ENCODE assay signal across 8 mouse cellular contexts in genomic region chr15:95791141-95791791, GRCm38 (mm10). TPM values are rescaled to one million over a fixed set of nuclear protein-coding genes. Genes with fewer than 3 reads are reported as not detected.
DNase-seq lines count a peak whose midpoint lies in the region; ATAC-seq and TF ChIP-seq lines count a peak whose summit lies in the region.

No protein-coding gene starts in this region.

- peak; percentile 7; the same call in 1 of the 2 replicates for ATAC-seq in limb, embryonic 14.5 days (ENCODE audit: low FRiP score, low read depth)
- peak; percentile 31; the same call in 1 of the 2 replicates for ATAC-seq in midbrain, postnatal 0 days (ENCODE audit: low FRiP score)

- no peaks in the 10 kb centered on the region for H3K36me3 ChIP-seq in kidney, adult 2 months (ENCODE audit: control insufficient read depth, insufficient read depth, low read length)
- peaks cover 4% of the 10 kb centered on the region for H3K36me3 ChIP-seq in heart, adult 2 months (ENCODE audit: control insufficient read depth, insufficient read depth, low read length)
- H3K36me3 ChIP-seq in limb, embryonic 14.5 days (ENCODE audit: control insufficient read depth, insufficient read depth, low read length): no peaks in the 10 kb centered on the region
- H3K36me3 ChIP-seq in midbrain, postnatal 0 days (ENCODE audit: insufficient read depth, low read length): no peaks in the 10 kb centered on the region

- peak overlapping the region; percentile 74 for H3K4me2 ChIP-seq in limb, embryonic 14.5 days (replicated peaks; ENCODE audit: low read depth, low read length, severe bottlenecking)
- H3K4me2 ChIP-seq in midbrain, postnatal 0 days (ENCODE audit: low read depth, low read length, poor library complexity, severe bottlenecking): peak overlapping the region; percentile 83

- peaks cover 9% of the 10 kb centered on the region for H3K4me1 ChIP-seq in kidney, adult 2 months (ENCODE audit: control insufficient read depth, insufficient read depth, low read length)
- H3K4me1 ChIP-seq in bone marrow, adult 2 months (ENCODE audit: control insufficient read depth, insufficient read depth, low read length): peaks cover 5% of the 10 kb centered on the region
- H3K4me1 ChIP-seq in heart, adult 2 months (ENCODE audit: control insufficient read depth, insufficient read depth, low read length): peaks cover 5% of the 10 kb centered on the region
- H3K4me1 ChIP-seq in limb, embryonic 14.5 days (ENCODE audit: control insufficient read depth, insufficient read depth, low read length): peaks cover 22% of the 10 kb centered on the region; the same call in 1 of the 2 replicates
- no peaks in the 10 kb centered on the region; the same call in 1 of the 2 replicates for H3K4me1 ChIP-seq in midbrain, postnatal 0 days (ENCODE audit: insufficient read depth, low read length)

- peak overlapping the region; percentile 70 for H3K9ac ChIP-seq in heart, adult 2 months (ENCODE audit: low read depth, low read length)
- H3K9ac ChIP-seq in limb, embryonic 14.5 days (ENCODE audit: low read depth, low read length, severe bottlenecking): peak overlapping the region; percentile 78
- peak overlapping the region; percentile 74 for H3K9ac ChIP-seq in midbrain, postnatal 0 days (replicated peaks; ENCODE audit: low read length, poor library complexity, severe bottlenecking)

- peak overlapping the region; percentile 74 for H3K4me3 ChIP-seq in kidney, adult 2 months (ENCODE audit: insufficient read depth, low read depth, low read length)
- H3K4me3 ChIP-seq in bone marrow, adult 2 months (replicated peaks; ENCODE audit: control insufficient read depth, low read depth, low read length): peak overlapping the region; percentile 75
- peak overlapping the region; percentile 98 for H3K4me3 ChIP-seq in heart, adult 2 months
- peak overlapping the region; percentile 90 for H3K4me3 ChIP-seq in limb, embryonic 14.5 days (replicated peaks; ENCODE audit: low read length)
- H3K4me3 ChIP-seq in midbrain, postnatal 0 days (ENCODE audit: low read depth, low read length): peak overlapping the region; percentile 89

- WGBS in kidney, adult 2 months: 2% methylated on average over 32 of the region's 32 CpGs
- 3% methylated on average over 32 of the region's 32 CpGs for WGBS in bone marrow, adult 2 months
- whole genome bisulfite sequencing in heart, adult 2 months: 4% methylated on average over 32 of the region's 32 CpGs
- WGBS in limb, embryonic 14.5 days: 3% methylated on average over 31 of the region's 32 CpGs
- 2% methylated on average over 30 of the region's 32 CpGs for WGBS in midbrain, postnatal 0 days

- H3K27ac ChIP-seq in kidney, adult 2 months (ENCODE audit: insufficient read depth, low read depth, low read length): peak overlapping the region; percentile 48
- peak overlapping the region; percentile 48 for H3K27ac ChIP-seq in bone marrow, adult 2 months (ENCODE audit: control insufficient read depth, insufficient read depth, low read depth, low read length, poor library complexity)
- H3K27ac ChIP-seq in heart, adult 2 months: peak overlapping the region; percentile 96
- H3K27ac ChIP-seq in limb, embryonic 14.5 days (replicated peaks; ENCODE audit: low read depth, low read length): peak overlapping the region; percentile 80
- H3K27ac ChIP-seq in midbrain, postnatal 0 days (ENCODE audit: low read depth, low read length): peak overlapping the region; percentile 82

- no peaks in the 10 kb centered on the region for H3K27me3 ChIP-seq in kidney, adult 2 months (replicated peaks; ENCODE audit: control insufficient read depth, insufficient read depth, low read length)
- H3K27me3 ChIP-seq in heart, adult 2 months (ENCODE audit: control insufficient read depth, insufficient read depth, low read length): no peaks in the 10 kb centered on the region
- H3K27me3 ChIP-seq in limb, embryonic 14.5 days (ENCODE audit: control insufficient read depth, insufficient read depth, low read length): no peaks in the 10 kb centered on the region
- no peaks in the 10 kb centered on the region for H3K27me3 ChIP-seq in midbrain, postnatal 0 days (ENCODE audit: insufficient read depth, low read length)

- TF ChIP-seq POLR2A in kidney, adult 2 months (IDR thresholded peaks at IDR 0.05; ENCODE audit: low read depth, low read length): no peak
- TF ChIP-seq POLR2A in bone marrow, adult 2 months (IDR thresholded peaks at IDR 0.05; ENCODE audit: borderline replicate concordance, control insufficient read depth, low read depth, low read length): no peak
- TF ChIP-seq POLR2A in heart, adult 2 months (IDR thresholded peaks at IDR 0.05; ENCODE audit: insufficient read depth, low read depth, low read length): no peak
- TF ChIP-seq POLR2A in limb, embryonic 14.5 days (IDR thresholded peaks at IDR 0.05; ENCODE audit: borderline replicate concordance, extremely low read depth, insufficient read depth, insufficient read length): no peak

- TF ChIP-seq EP300 in heart, adult 2 months (IDR thresholded peaks at IDR 0.05; ENCODE audit: insufficient read depth, low read depth, low read length): no peak

- no peaks in the 10 kb centered on the region for H3K79me2 ChIP-seq in heart, adult 2 months (replicated peaks; ENCODE audit: control insufficient read depth, insufficient read depth, low read length)

- peak; percentile 53 for DNase-seq in kidney, adult 2 months
- DNase-seq in kidney, adult 11 months: no peak
- DNase-seq in heart, adult 2 months: no peak
- peak; percentile 47 for DNase-seq in limb, embryonic 14.5 days (ENCODE audit: low spot score)
- no peak for DNase-seq in midbrain, postnatal 0 days (ENCODE audit: low spot score)
- no peak for DNase-seq in ovary, adult 18-20 months (ENCODE audit: low spot score)
- no peak for DNase-seq in frontal cortex, postnatal 25 days (ENCODE audit: low spot score in 2 of 2)

- no peak for TF ChIP-seq CTCF in kidney, adult 2 months (conservative IDR thresholded peaks at IDR 0.05; ENCODE audit: insufficient read depth, insufficient read length, low read depth, low read length)
- TF ChIP-seq CTCF in bone marrow, adult 2 months (IDR thresholded peaks at IDR 0.05; ENCODE audit: control insufficient read depth, insufficient read depth, low read length): no peak
- 0 out of 2 replicates have a peak, but pooled peaks have one; percentile 7 for TF ChIP-seq CTCF in heart, adult 2 months (IDR thresholded peaks at IDR 0.05)
- TF ChIP-seq CTCF in midbrain, postnatal 0 days (IDR thresholded peaks at IDR 0.05): no peak

- no peaks in the 10 kb centered on the region for H3K9me3 ChIP-seq in limb, embryonic 14.5 days (ENCODE audit: control insufficient read depth, low read length)
- no peaks in the 10 kb centered on the region for H3K9me3 ChIP-seq in midbrain, postnatal 0 days (ENCODE audit: low read length)

- intact Hi-C loops in heart, adult 2 months (cut with DNase I): loop anchor here (1.0 to 10.0 kb wide), 4 partner anchors 44 to 494 kb away; partner anchors contain the start of gene Arid2

RNA-seq across cellular contexts. Expression of gene Ano6, which starts 0.6 kb away (rescaled TPM):
- polyA plus RNA-seq in kidney, adult 2 months (2012; rRNA removed): 40.3 and 47.0 TPM in 2 replicates
- 9.0 and 24.4 TPM in 2 replicates for polyA plus RNA-seq in bone marrow, adult 2 months (2011; ENCODE audit: insufficient read depth, insufficient read length, low replicate concordance, missing spikeins)
- total RNA-seq in heart, adult 2 months (2021): 10 to 100 TPM; 17.3 to 19.6 TPM
- polyA plus RNA-seq in heart, adult 2 months (2012; rRNA removed): 14.1 and 22.5 TPM in 2 replicates
- 42.1 and 46.9 TPM in 2 replicates for polyA plus RNA-seq in limb, embryonic 14.5 days (2012; rRNA removed)
- 52.3 and 61.5 TPM in 2 replicates for polyA plus RNA-seq in limb, embryonic 14.5 days (2014; fragmentation: Nextera tagmentation; extraction: Ambion mirVana)
- 35.0 and 36.3 TPM in 2 replicates for total RNA-seq in midbrain, postnatal 0 days (2014; rRNA removed)
- 19.0 and 19.9 TPM in 2 replicates for polyA plus RNA-seq in midbrain, postnatal 0 days (2015; fragmentation: Nextera tagmentation; extraction: Ambion mirVana)

Comparison
In these comparisons a context has a peak if more than half of its experiments do, and no peak if none do; other contexts are left out.
1. DNase-seq: peak in kidney, adult 2 months (single experiment) and limb, embryonic 14.5 days (single experiment); none in kidney, adult 11 months (single experiment), heart, adult 2 months (0 of 2), midbrain, postnatal 0 days (single experiment), ovary, adult 18-20 months (single experiment) and frontal cortex, postnatal 25 days (0 of 2).
2. Peak in every context shown above with its lines, with median percentiles within 50 percentile points of each other: H3K27ac ChIP-seq, H3K4me3 ChIP-seq and H3K9ac ChIP-seq.